Mouse (Mus musculus): Measurements from ENCODE around the gene Ykt6.
"Not testable (repeated sequence)": the region's sequence is repeated elsewhere in the genome, so short reads cannot be mapped to it uniquely, and the experiment has no call there.

The Ykt6 gene

DNA sequence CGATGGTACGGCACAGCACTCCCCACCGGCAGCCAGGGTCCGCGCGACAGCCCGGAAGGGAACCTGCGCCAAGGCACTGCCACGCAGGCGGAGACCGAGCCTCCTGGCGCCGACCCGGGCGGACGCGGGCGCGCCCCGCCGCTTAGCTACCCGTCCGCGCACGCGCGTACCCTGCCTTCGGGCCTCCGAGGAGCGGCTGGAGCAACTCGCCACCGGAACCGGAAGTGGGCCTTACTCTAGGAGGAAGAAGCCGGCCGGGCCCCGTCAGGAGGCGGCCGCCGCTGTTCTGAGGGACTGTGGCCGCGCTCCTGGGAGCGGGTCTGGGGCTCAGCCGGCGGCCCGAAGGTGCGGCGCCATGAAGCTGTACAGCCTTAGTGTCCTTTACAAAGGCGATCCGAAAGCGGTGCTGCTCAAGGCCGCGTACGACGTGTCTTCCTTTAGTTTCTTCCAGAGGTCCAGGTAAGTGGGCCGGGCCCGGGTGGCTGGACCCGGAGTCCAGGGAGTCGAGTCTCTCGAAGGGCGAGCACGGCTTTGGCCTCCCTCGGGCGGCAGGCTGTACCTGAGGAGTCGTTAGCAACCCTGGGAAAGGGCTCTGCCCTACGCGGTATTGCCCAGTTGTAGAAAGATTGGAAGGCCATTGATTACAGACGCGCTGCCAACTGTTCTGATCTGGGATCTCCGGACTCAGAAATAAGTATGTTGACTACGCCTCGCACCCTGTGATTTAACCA, at the start of gene Ykt6:
Gene Ykt6, plus strand, starts transcription at position 148 of the 731 bp plus-strand sequence.
- DNase-seq (ENCODE audit: low spot score in 2 of 2) = peak; percentile 95 to 97

DNA sequence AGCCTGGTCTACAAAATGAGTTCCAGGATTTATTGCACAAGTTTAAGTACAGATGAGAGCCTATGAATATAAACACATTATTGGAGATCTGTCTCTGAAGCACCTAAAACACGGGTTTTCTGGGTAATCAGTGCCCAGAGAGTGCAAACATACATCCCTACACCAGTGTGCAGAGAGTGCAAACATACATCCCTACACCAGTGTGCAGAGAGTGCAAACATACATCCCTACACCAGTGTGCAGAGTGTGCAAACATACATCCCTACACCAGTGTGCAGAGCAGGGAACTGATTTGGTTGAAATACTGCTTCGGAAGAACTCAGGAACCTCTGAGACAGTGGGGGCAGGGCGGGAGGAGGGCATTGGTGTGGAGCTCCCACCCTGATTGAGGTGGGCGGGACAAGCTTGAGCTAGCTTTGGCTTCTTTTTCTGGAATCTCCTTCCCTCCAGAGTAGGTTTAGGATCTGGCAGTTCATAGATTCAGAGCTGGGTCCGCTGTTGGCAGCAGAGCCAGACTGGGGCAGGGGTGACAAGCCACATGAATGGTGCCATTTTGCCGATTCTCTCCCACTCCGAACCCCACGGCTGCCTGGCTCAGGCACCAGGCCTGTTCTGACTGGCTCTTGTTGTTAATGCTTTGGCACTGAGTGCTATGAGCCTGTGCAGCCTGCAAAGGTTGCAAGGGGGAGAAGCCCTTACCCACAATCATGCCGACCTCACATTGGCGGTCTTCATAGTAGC, 49.5 kb upstream of the Ykt6 start:
- DNase-seq (ENCODE audit: low spot score in 2 of 2) = no peak

DNA sequence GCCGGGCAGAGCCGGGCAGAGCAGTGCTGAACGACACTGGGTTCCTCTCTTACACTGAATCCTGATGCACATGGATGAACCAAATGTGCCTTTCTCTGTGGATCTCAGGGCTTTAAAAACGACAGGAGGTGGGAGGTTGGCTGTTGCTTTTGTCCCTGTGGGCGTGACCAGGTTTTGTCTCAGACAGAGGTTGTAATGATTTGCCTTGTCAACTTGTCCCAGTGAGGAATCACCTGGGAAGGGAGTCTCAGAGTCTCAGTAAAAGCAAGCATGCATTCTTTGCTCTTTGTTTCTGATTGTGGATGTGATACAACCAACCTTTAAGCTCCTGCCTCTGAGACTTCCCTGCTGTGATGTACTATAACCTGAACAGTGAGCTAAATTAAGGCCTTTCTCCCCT, 48.4 kb upstream of the Ykt6 start:
- no peak for DNase-seq (ENCODE audit: low spot score in 2 of 2)

DNA sequence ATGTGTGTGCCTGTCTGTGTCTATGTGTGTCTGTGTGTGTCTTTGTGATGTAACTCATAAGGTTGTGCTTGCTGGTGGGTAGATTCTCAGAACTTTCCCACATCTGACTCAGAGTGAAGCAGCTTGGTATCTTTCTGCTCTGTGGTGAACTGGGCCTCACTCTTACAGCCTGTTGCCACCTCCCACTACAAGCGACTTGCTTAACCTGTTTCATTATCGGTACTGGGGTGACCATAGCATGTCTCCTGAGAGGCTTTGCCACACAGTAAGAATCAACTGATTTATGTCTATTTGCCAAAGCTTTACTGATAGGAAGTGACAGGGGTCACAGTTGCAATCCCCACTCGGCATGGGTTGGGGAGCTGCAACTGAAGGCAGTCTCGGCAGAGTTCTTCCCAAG, 46.9 kb upstream of the Ykt6 start:
- no peak for DNase-seq (ENCODE audit: low spot score in 2 of 2)

DNA sequence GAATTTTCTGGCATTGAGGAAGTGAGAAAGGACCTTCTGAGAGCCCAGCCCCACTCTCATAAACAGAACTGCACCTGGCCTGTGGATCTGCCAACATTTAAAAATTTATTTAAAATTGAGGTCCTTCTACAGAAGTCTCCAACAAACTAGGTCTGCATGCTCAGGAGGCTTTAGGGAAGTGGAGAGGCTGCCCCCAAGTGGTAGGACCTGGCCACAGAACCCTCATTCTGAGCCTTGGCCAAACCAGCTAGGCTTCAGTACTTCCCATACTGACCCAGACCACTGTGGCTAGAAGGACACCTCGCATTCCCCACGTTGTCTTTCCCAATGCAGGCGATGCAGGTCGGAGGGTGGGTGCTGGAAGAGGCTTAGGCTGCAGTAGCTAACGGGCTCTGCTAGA, 42.9 kb upstream of the Ykt6 start:
- DNase-seq (ENCODE audit: low spot score in 2 of 2) = no peak

DNA sequence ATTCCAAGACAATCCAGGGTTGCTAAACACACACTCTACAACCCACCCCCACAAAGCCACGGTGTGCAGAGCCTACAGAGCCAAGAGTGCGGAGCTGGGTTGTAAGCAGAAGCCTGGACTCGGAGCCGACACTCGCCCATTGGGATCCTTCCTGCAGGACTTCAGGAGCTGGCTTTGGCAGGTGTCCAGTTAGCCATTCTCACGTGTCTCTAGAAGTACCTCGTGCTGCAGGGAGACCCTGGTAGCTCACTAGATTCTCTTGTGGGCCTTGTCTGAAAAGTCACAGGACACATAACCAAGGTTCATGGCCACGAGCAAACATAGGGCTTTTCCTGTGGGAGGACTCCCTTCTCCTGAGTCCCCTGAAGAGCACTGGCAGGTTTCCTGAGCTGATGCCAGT, 42.2 kb upstream of the Ykt6 start:
- no peak for DNase-seq (ENCODE audit: low spot score in 2 of 2)

DNA sequence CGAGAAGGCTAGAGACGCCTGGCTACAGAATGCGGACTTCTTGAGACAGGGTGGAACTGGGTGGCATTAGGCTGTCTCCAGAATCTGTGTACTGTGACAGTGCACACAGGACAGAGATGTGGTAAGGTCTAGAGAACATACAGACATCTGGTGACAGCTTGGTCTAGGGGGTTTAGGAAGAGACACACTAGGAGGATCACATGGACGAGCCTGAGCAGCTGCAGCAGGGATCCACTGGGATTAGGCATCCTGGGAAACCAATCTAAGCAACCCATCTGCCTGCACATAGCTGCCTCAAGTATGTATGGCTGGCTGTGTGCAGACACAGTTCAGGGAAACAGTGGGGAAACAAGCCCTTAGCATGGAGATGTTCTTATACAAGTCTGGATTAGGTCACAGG, 41.6 kb upstream of the Ykt6 start:
- DNase-seq (ENCODE audit: low spot score in 2 of 2) = no peak

DNA sequence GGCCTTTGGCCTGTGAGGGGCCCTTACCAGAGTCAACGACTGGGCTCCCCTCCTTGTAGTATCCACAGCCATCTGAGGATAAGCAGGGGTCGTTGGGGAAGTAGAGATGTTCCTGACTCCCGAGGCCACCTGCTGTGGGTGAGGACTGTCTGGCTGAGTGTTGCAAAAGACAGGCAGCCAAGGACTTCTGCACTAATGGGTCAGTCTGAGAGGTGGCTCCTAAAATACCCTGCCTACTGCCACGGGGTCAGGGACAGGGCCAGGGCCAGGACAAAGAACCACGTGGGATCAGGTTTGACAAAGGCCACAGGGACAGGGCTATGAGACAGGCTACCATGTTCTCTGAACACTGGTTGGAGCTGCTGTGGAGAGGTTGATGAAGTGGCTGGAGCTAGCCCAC, 40.6 kb upstream of the Ykt6 start:
- DNase-seq (ENCODE audit: low spot score in 2 of 2) = no peak

DNA sequence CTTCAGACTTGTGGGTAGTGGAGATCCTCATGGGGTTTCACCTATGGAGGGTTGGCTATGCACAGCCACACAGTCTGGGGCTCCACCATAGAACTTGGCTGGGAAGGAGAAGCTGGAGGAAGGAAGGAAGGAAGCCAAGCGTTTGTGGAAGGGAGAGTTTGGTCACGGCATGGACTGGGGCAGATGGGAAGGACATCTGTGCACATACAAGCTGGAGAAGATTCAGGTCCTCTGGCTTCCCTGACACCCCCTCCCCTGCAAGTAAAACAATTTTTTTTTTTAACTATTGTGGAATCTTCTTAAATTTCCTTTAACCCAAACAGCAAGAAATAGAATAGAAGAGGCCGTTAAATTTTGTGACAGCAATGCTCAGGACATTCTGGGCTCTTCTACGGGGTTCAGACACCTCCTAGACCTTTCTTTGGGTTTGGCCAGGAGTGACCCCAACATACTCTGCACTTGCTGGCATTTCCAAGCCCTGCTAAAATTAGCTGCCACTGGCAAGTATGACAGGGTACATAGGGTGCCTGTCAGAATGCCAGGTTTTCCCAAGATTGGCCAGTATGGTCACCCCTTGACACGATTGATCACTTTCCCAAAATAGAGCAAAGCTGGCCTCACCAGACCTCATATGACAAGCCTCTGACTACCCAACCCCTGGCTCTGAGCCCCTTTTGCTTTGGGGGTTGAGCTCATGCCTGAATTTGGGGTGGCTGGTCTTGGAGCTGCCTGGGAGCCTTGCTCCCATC, 39.9 kb upstream of the Ykt6 start:
- no peak for DNase-seq (ENCODE audit: low spot score in 2 of 2)

DNA sequence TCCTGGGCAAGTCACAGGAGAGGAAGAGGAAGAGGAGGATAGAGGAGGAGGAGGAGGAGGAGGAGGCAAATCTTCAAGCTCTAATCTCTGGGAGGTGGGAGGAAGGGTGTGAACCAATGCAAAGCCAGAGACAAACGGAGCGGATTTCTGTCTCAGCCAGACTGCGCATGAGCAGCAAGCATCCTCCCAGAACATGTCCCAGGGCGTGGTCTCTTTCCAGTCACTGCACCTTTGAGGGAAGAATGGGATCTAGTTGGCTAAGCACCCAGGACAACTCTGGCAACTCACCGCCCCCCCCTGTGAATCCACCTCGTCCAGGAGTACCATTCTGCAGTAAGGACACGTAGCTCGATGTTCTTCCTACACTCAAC, 39.3 kb upstream of the Ykt6 start:
- no peak for DNase-seq (ENCODE audit: low spot score in 2 of 2)

DNA sequence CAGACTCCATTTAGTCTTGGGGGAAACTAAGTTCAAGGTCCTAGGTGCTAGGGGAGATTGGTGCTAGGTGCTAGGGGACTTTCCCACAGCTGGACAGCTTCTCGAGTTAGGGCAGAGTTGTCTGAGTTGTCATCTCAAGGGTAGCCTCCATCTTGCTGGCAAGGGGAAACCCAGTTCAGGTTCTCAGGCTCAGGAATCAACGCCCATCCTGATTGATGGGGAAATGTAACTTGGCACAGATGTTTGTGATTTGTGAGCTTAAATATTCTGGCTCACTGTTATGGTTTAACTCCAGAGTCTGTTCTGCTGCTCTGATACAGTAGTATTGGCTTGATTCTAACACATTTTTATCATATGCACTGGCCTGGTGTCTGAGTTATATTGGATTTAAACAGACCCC, 37.4 kb upstream of the Ykt6 start:
- no peak for DNase-seq (ENCODE audit: low spot score in 2 of 2)

DNA sequence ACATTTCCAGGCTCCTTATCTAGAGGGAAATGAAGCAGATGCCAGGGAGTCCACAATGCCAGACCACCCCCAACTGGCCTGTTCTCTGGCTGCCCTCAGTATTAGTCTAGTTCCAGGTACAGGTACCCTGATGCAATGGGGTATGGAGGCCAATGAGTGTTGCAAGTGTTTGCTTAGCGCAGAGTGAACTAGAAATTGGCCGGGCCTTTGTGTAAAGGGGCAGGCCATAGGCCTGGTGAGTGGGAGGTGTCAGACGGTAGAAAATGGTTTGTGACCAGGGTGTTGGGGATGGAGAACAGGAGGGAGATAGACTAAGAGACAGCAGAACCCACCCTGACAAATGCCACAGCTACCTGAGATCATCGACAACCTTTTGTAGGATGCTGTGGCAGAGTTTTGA, 35.9 kb upstream of the Ykt6 start:
- no peak for DNase-seq (ENCODE audit: low spot score in 2 of 2)

DNA sequence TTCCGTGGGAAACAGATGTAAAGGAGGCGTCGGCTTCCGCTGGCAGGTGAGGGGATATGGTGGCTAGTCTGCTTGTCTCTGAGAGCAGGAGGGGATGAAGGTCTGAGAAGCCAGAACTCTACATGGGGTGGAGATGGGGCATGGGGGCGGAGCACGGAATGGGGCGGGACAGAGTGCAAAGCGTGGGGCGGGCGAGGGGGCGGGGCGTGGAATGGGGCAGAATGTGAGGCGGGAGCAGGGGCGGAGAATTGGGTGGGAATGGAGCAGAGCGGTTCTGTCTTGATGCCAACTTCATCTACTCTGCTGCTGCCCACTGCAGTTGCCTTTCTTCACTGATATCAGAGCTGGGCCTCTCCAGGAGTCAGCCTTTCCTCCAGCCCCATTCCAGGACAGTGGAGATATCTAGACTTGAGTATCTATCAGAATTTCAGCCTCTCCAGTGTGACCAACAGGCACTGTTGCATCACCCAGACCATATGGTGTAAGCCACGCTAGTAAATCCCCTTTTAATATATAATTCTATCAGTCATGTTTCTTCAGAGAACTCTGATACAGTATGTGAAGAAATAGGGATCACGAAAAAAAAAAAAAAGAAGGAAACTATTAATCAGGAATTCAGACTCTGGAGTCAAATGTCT, 35.1 kb upstream of the Ykt6 start:
- DNase-seq (ENCODE audit: low spot score in 2 of 2) = no peak

DNA sequence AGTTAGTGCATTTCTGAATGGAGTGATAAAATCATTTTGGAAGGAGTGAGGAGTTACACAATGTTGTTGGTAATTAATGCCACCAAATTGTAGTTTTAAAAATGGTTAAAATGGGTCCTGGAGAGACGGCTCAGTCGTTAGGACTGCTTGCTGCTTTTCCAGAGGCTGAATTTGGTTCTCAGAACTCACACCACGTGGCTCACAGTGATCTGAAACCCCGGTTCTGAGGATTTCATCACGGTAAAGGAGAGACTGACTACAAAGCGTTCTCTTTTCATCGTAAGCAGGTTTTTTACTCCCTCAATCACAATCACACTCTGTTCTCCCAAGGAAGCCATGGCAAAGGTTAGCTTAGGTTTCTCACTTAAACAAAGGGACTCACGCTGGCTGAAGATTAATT, 30.8 kb upstream of the Ykt6 start:
- no peak for DNase-seq (ENCODE audit: low spot score in 2 of 2)

DNA sequence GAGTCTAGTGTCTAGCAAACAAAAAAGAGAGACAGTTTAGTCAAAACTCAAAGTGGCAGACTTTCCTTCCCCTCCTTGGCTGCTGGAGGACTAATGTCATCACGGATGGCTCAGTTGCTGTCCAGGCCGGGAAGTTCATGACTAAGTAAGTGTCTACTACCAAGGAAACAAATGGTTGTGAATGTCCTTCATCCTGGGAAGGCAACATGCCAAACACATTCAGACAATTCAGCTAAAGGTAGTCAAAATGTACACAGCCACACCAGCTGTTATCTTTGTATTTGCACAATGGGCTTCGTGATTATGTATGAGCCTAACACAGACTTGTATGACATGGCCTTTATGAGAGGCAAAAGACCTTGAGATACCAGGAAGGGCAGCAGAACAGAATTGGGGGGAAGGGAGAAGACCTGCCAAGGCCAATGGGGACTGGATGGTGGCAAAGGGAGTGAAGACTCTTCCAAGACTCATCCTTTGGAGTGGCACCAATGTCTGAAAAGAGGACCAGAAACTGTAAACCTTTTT, 28.7 kb upstream of the Ykt6 start:
- DNase-seq (ENCODE audit: low spot score in 2 of 2) = no peak

DNA sequence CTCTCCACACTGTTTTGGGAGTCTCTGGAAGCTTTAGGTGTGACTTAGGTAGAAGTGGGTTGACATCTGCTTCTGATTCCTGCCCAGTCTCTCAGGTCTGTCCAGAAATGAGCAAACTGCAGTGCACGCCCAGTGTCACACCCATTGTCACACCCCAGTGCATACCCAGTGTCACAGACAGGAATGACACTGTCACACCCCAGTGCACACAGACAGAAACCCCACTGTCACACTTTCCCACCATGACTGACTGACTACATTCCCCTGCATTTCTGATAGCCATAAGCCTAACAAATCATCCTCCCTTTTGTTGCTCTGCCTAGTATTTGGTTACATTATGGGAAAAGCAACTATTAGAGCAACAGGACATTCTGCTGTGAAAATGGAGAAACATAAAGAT, 24.9 kb upstream of the Ykt6 start:
- no peak for DNase-seq (ENCODE audit: low spot score in 2 of 2)

DNA sequence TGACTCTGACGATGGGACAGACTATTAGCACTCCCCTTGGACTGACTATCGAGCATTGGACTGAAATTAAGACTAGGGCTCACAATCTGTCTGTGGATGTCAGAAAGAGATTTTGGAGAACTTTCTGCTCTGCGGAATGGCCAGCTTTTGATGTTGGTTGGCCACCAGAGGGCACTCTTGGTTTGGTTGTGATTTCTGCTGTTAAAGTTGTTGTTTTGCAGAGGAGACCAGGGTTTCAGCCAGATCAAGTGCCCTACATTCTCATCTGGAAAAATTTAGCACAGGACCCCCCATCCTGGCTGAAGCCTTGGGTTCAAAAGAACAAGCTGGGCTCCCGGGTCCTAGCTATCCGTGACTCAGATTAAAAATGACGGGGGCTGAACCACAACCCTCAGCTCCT, 23.5 kb upstream of the Ykt6 start:
- not testable (repeated sequence) for DNase-seq (ENCODE audit: low spot score in 2 of 2)

DNA sequence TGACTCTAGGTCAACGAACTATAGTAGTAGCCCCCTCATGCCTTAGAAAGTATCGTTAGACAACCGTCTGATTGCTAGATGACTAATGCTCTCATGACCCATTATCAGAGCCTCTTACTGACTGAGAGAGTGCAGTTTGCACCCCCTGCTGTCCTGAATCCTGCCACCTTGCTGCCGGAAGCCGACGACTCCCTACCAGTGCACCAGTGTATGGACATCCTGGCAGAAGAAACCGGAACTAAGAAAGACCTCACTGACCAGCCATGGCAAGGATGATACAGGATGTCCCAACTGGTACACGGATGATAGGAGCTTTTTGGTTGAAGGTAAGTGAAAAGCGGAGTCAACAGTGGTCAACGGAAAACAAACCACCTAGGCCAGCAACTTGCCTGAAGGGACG, 21.0 kb upstream of the Ykt6 start:
- not testable (repeated sequence) for DNase-seq (ENCODE audit: low spot score in 2 of 2)

DNA sequence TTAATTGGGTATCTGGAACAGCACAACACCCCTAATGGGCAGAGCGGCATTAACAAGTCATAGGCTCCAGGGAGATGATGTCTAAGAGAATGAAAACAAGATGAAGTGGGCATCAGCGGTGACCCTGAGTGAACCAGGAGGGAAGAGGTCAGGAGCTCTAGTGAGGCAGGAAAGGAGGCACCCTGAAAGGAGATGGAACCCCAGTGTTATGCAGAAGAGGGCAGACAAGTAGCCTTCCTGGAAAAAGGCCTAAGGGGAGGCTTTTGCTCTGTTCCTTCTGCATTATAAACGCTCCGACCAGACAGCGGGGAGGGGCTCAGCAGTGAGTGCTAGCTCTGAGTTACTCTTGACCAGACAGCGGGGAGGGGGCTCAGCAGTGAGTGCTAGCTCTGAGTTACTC, 12.5 kb upstream of the Ykt6 start:
- no peak for DNase-seq (ENCODE audit: low spot score in 2 of 2)

DNA sequence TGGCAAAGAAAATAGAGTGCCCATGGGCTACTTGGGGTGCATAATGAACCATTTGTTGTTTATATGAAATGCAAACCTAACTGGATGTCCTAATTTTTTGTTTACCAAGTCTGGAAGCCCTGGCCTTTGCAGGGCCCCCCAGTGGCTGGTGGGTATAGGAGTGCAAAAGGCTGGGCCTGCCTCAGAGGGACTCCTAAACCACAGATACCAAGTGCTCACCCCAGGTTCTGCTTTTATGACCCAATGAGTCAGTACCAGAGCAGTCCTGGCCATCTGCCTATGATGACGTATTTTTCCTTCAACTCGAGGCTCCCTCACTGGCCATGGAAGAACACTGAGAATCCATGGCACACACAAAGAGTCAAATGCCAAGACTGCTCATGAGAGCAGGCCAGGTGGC, 10.4 kb upstream of the Ykt6 start:
- DNase-seq (ENCODE audit: low spot score in 2 of 2) = no peak

DNA sequence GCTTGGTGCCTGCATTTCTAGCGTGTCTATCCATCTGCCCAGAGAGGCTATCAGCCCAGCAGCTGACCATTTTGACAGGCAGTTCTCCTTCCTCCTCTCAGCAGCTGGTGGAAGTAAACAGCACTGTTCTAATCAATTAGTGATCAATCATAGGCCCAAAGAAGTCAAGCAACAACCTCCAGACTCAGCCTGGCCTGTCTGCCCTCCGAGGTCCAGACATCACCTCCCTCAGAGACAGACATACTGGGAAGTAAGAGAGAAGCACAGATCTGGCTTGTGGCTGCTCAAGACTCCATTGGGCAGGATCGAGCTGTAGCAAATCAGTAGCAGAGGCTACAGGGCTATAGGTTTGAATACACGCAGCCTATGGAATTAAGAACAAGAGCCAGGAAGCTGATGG, 7.7 kb upstream of the Ykt6 start:
- DNase-seq (ENCODE audit: low spot score in 2 of 2) = no peak

DNA sequence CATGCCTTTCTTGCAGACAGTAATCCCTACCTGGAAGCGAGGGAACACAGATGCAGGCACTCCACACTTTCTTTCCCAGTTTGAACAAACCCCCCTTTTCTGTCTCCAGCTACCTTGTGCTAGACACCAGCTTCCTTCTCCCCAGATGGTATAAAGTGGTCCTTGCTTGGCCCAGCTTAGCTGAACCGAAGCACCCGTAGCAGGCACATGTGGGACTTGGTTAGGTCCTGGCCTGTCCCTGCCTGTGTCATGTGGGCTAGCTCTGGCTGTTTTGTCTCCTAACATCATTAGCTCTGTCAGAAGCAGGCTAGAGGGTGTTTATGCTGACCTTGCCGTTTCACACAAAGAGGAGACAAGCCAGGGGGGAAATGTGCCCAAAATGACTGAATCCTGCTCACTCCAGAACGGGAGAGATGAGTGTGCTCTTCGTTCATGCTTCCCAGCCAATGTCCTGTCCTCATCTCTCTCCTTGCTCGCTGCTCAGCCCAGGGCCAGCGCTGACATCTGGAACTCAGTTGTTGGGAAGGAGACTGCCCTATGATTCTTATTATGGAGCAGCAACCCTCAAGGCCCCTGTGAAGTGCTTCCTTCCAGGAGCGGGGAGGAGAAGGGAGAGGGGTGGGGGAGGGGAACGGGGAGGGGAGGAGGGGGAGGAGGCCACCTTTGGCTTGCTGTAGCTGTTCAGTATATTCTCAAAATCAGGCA, 6.8 kb upstream of the Ykt6 start:
- DNase-seq (ENCODE audit: low spot score in 2 of 2) = no peak
